ENCODE assay signal across 16 mouse cellular contexts in the genomic region with DNA sequence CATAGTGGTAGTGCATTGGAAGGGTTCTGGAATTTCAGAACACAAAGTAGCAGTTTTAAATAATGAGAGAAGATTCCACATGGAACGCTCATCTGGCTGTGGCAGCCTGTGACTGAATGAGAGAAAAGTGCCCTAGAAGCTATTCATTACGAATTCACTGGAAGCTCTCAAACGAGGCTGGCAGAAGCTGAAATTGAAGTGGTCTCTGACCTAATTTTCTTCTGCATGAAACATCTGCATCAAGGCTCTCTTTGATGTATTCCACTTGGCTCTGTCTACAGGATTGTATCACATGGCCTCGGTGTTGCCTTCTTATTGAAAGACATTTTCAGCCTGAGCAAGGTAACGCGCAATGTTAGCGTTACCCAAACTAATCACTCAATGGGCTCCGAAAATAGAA.
DNase-seq lines count a peak whose midpoint lies in the region; ATAC-seq and TF ChIP-seq lines count a peak whose summit lies in the region.
"Had no signal": no experiment of that assay in that cellular context is flagged by ENCODE, and none has a peak within 500 bp of the region (broad histone marks: within the 10 kb centered on the region; RNA-seq: fewer than 3 reads in every experiment).

No protein-coding gene starts in this region.

- TF ChIP-seq CTCF in lung, postnatal 0 days (IDR thresholded peaks at IDR 0.05), result no peak

- H3K36me3 ChIP-seq in hindbrain, embryonic 14.5 days (replicated peaks; ENCODE audit: control insufficient read depth, insufficient read depth), result no peaks in the 10 kb centered on the region
- H3K36me3 ChIP-seq in midbrain, embryonic 16.5 days (ENCODE audit: control insufficient read depth, insufficient read depth, low read length), result no peaks in the 10 kb centered on the region
- H3K36me3 ChIP-seq in lung, postnatal 0 days (ENCODE audit: insufficient read depth, low read length), result no peaks in the 10 kb centered on the region
- H3K36me3 ChIP-seq: embryonic facial prominence, embryonic 10.5 days had no signal

- no peak overlapping the region for H3K4me2 ChIP-seq in hindbrain, embryonic 14.5 days (replicated peaks)
- H3K4me2 ChIP-seq in midbrain, embryonic 16.5 days (ENCODE audit: low read length), result no peak overlapping the region
- no peak overlapping the region for H3K4me2 ChIP-seq in lung, postnatal 0 days (replicated peaks; ENCODE audit: low read depth, low read length)

- H3K27ac ChIP-seq in hindbrain, embryonic 14.5 days, result peak overlapping the region; percentile 33
- peak overlapping the region; percentile 83 for H3K27ac ChIP-seq in midbrain, embryonic 16.5 days (ENCODE audit: low read length)
- H3K27ac ChIP-seq in lung, postnatal 0 days (ENCODE audit: low read length), result no peak overlapping the region
- H3K27ac ChIP-seq: embryonic facial prominence, embryonic 10.5 days; left cerebral cortex, adult 2 months had no signal

- no peaks in the 10 kb centered on the region for H3K27me3 ChIP-seq in hindbrain, embryonic 14.5 days (ENCODE audit: control insufficient read depth, insufficient read depth, low read length)
- no peaks in the 10 kb centered on the region for H3K27me3 ChIP-seq in midbrain, embryonic 16.5 days (ENCODE audit: control insufficient read depth, insufficient read depth, low read depth, low read length)
- H3K27me3 ChIP-seq in lung, postnatal 0 days (replicated peaks; ENCODE audit: insufficient read depth, low read length), result no peaks in the 10 kb centered on the region
- H3K27me3 ChIP-seq: Patski had no signal

- no peaks in the 10 kb centered on the region for H3K9me3 ChIP-seq in hindbrain, embryonic 14.5 days (ENCODE audit: control insufficient read depth, low read length)
- H3K9me3 ChIP-seq in midbrain, embryonic 16.5 days (replicated peaks; ENCODE audit: control insufficient read depth, low read length, poor library complexity, severe bottlenecking), result no peaks in the 10 kb centered on the region
- no peaks in the 10 kb centered on the region for H3K9me3 ChIP-seq in lung, postnatal 0 days (ENCODE audit: low read length)
- H3K9me3 ChIP-seq: embryonic facial prominence, embryonic 10.5 days had no signal

- WGBS in hindbrain, embryonic 14.5 days, result 42% methylated on average over 8 of the region's 8 CpGs
- 35% methylated on average over 8 of the region's 8 CpGs for WGBS in midbrain, embryonic 16.5 days
- WGBS in lung, postnatal 0 days, result 43% methylated on average over 8 of the region's 8 CpGs

- no peaks in the 10 kb centered on the region for H3K4me1 ChIP-seq in hindbrain, embryonic 14.5 days (replicated peaks; ENCODE audit: control insufficient read depth, insufficient read depth, low read length)
- peaks cover 13% of the 10 kb centered on the region; the same call in 1 of the 2 replicates for H3K4me1 ChIP-seq in midbrain, embryonic 16.5 days (ENCODE audit: control insufficient read depth, insufficient read depth, low read length)
- no peaks in the 10 kb centered on the region; the same call in 1 of the 2 replicates for H3K4me1 ChIP-seq in lung, postnatal 0 days (ENCODE audit: insufficient read depth, low read depth, low read length)

- TF ChIP-seq EP300 in lung, postnatal 0 days (IDR thresholded peaks at IDR 0.05), result no peak

- no peak overlapping the region for H3K4me3 ChIP-seq in hindbrain, embryonic 14.5 days (replicated peaks; ENCODE audit: low read length)
- H3K4me3 ChIP-seq in midbrain, embryonic 16.5 days (ENCODE audit: low read depth, low read length), result no peak overlapping the region
- no peak overlapping the region for H3K4me3 ChIP-seq in lung, postnatal 0 days (ENCODE audit: low read depth, low read length)
- H3K4me3 ChIP-seq: embryonic facial prominence, embryonic 10.5 days; left cerebral cortex, adult 2 months had no signal

- H3K9ac ChIP-seq in hindbrain, embryonic 14.5 days, result no peak overlapping the region
- no peak overlapping the region; the same call in 1 of the 2 replicates for H3K9ac ChIP-seq in midbrain, embryonic 16.5 days (ENCODE audit: low read depth, low read length)
- no peak overlapping the region for H3K9ac ChIP-seq in lung, postnatal 0 days (replicated peaks; ENCODE audit: low read depth)

- DNase-seq in frontal cortex, postnatal 25 days (ENCODE audit: low spot score in 2 of 2), result no peak
- peak; percentile 19 to 27 for DNase-seq in layer of hippocampus, adult 8-10 months (ENCODE audit: low spot score in 2 of 2)
- DNase-seq in layer of hippocampus, postnatal 25 days (ENCODE audit: extremely low spot score in 1 of 2, low spot score in 1 of 2), result no peak
- DNase-seq in hindbrain, embryonic 14.5 days (ENCODE audit: low spot score), result peak; percentile 36
- no peak for DNase-seq in lung, postnatal 0 days (ENCODE audit: low spot score)
- no peak for DNase-seq in right cerebral cortex, postnatal 36 days (ENCODE audit: low spot score in 2 of 2)
- DNase-seq: cerebellum, adult 8-10 months; heart, adult 18-20 months; kidney, adult 9 months; liver; thymus, adult 18-20 months had no signal

- ATAC-seq in frontal cortex, adult (ENCODE audit: low TSS enrichment), result peak; percentile 88
- ATAC-seq in hindbrain, embryonic 14.5 days (ENCODE audit: low FRiP score), result no peak
- ATAC-seq in midbrain, embryonic 16.5 days, result peak; percentile 73
- ATAC-seq in lung, postnatal 0 days, result no peak
- ATAC-seq: Patski had no signal

Comparison
In these comparisons a context has a peak if more than half of its experiments do, and no peak if none do; other contexts are left out.
1. DNase-seq: peak in layer of hippocampus, adult 8-10 months (2 of 2) and hindbrain, embryonic 14.5 days (single experiment); none in frontal cortex, postnatal 25 days (0 of 2), layer of hippocampus, postnatal 25 days (0 of 2), lung, postnatal 0 days (single experiment) and right cerebral cortex, postnatal 36 days (0 of 2).
2. ATAC-seq: peak in frontal cortex, adult (single experiment) and midbrain, embryonic 16.5 days (single experiment); none in hindbrain, embryonic 14.5 days (single experiment) and lung, postnatal 0 days (single experiment).